Mouse (Mus musculus) brain, adult 2 months (tissue): Measurements from ENCODE around the gene Stk11ip.

ENCODE experiments used
- DNase-seq: peaks from one replicate; pipeline ENCODE4 v3.0.0; 2011; ENCODE audit warnings: low read depth, low spot score

Stk11ip gene

DNA sequence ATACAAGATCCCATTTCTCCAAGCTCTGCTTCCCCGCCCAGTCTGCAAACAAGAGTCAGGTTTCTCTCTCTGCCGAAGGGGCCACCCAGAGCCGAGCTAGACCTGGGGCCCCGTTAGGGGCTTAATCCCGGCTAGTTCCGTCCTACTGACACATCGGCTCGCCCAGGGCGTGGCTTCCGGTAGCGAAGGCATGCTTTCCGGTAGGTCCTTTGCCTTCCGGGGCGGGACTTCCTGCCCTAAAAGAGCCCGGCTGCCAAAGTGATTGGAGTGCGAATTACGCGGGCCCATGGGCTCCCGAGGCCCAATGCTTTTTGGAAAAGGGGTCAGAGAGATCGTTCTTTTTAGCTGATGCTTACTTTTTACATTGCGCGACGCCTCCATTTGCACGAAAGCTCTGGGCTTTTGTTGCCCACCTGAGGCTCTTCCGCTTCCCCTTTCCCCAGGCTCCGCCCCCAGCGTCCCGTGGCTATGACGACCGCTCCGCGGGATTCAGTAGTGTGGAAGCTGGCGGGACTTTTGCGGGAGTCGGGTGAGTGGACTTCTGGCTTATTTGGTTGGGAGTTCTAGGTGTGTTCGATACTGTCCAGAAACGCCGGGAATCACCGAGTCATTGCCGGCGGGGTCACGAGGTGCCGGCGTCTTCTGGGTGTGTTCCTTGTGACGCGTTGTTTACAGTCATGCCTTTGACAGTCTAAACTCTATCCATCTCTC lies at the start of gene Stk11ip:
Gene Stk11ip, plus strand, starts transcription at position 209 of the 711 bp plus-strand sequence.
- peak; percentile 96 for DNase-seq

DNA sequence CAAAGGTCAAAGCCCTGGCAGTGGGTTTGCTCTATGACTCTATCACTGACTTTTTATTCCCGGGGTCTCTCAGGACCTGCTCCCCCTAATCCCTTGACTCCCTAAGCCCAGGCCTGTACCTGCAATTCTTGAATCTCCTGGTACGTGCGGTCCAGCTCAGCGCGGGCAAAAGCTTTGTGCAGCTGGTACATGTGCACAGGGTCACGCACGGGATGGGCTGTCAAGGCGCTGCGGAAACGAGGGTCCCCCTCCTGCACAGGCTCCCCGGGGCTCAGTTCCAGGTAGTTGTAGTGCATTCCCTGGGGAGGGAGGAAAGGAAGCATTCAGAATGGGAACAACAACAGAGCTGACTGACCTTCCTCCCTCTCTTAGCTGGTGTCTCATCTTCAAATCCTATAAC lies 44.9 kb upstream of the Stk11ip start:
- DNase-seq: no peak

- peak; percentile 90 for DNase-seq
Measured at GRCm38 (mm10) chr1:75477264-75477965, 43.9 kb upstream of the Stk11ip start.

- peak; percentile 54 for DNase-seq
Measured at GRCm38 (mm10) chr1:75477966-75478290, 43.4 kb upstream of the Stk11ip start.

DNA sequence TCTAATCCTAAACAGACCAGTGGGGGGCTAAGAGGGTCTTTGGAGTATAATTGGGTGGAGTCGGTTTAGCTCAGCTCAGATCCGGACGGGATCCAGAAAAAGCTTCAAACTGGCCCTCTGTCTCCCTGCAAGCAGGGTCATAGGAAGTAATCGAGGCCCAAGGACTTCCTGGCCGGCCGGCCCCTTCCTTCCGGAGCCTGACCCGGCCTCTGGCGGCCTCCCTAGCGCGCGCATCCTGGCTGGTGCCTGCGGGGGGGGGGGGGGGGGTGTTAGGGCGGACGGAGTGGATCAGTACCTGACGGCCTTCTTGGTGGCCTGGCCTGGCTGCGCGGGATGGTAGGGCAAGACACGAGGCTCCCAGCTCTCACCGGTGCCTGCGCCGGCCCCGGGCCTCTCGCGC lies 42.8 kb upstream of the Stk11ip start:
- DNase-seq: peak; percentile 38

DNA sequence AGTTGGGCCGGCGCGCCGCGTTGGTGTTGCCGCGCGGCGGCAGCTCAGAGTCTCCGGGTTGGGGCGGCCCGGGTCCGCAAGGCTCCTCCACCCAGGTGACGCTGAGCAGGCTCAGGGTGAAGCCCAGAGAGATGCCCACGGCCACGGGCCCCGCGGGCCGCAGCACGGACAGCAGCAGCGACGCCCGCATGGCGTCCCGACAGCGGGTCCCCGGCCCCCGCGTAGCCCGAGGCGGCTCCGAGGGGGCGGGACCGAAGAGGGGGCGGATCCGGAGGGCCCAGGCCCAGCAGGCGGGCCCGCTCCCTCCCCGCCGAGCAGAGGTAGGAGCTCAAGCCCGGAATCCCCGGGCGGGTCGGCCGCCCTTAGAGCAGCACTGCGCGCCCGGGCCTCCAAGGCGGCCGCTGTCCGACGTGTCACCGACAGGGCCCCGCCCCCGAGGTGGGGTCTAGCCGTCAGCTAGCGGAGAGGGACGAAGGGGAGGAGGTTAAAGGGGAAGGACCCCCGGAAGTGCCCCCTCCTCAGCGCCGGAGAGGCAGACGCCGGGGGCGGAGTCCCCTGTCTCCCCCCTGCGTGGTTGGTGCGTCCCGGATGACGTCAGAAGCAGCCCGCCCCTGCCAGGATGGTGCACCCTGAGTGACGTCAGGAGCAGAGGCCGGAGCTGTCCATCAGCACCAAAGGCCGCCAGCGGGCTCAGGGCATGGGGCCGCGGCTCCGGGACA lies 42.3 kb upstream of the Stk11ip start, which contains the start of the genes Chpf and Tmem198:
Gene Chpf, minus strand, starts transcription at position 392 of the 719 bp plus-strand sequence.
Gene Tmem198, plus strand, starts transcription at position 617 of the 719 bp plus-strand sequence.
- peak; percentile 98 for DNase-seq

- peak; percentile 50 for DNase-seq
Measured at GRCm38 (mm10) chr1:75479635-75479989, 41.7 kb upstream of the Stk11ip start.

DNA sequence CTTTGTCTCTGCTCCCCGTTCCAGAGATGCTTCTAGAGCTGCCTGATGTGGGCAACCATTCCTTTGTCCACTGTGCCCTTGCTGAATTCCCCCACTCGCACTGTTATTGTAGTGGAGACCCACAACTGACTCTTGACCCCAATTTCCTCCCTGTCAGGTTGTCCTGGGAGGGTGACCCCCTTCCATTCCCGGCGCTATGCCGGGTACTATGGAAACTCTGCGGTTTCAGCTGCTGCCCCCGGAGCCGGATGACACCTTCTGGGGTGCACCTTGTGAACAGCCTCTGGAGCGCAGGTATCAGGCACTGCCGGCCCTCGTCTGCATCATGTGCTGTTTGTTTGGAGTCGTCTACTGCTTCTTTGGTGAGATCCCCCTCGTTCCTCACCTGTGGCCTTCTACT lies 41.3 kb upstream of the Stk11ip start:
- peak; percentile 24 for DNase-seq

DNA sequence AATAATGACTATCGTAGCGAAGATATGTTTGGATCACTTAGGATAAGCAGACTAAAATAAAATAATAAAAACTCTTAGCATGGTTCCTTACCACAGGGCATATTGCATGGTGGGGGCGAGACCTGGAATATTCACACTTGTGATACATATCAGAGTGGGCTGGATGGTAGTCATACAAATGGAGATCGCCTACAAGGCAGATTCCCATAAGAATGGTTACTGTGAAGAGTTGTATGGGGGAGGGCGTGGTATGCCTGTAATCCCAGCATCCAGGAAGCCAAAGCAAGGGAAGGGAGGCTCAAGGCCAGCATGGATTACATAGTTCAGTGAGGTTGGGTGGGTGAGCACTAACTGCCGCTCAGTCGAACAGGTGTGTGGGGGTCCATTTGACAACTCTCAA lies 40.6 kb upstream of the Stk11ip start:
- peak; percentile 72 for DNase-seq

- DNase-seq: no peak
Measured at GRCm38 (mm10) chr1:75486561-75486960, 34.8 kb upstream of the Stk11ip start.

- DNase-seq: no peak
Measured at GRCm38 (mm10) chr1:75487040-75487404, 34.3 kb upstream of the Stk11ip start.

- peak; percentile 90 for DNase-seq
Measured at GRCm38 (mm10) chr1:75487405-75488161, 33.7 kb upstream of the Stk11ip start.

- DNase-seq: no peak
Measured at GRCm38 (mm10) chr1:75490785-75491551, 30.4 kb upstream of the Stk11ip start.

DNA sequence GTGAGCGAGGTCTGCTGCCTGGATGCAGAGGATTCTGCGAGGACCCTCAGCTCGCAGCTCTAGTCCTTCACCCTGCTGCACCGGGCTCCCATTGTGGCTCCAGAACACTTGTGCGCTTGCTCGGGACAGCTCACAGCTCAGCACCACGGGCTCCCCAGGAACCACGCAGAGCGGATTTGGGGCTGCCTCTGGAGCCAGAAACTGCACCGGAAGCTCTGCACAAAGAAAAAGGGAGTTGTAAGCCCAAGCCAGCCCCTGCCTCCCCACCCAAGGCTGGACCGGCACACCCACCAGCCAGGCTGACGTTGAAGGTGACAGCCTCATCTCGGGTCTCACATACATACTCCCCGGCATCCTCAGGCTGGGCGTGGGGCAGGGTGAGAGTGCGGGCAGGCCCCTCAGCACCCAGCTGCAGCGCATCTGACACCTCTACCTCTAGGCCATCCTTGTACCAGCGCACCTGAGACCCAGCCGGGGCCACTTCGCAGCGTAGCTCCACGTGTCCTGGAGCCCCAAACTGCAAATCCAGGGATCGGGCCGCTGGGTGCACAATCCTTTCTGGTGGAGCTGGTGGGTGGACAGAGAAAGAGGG lies 28.7 kb upstream of the Stk11ip start:
- no peak for DNase-seq

- DNase-seq: peak; percentile 72
Measured at GRCm38 (mm10) chr1:75494878-75495548, 26.3 kb upstream of the Stk11ip start.

DNA sequence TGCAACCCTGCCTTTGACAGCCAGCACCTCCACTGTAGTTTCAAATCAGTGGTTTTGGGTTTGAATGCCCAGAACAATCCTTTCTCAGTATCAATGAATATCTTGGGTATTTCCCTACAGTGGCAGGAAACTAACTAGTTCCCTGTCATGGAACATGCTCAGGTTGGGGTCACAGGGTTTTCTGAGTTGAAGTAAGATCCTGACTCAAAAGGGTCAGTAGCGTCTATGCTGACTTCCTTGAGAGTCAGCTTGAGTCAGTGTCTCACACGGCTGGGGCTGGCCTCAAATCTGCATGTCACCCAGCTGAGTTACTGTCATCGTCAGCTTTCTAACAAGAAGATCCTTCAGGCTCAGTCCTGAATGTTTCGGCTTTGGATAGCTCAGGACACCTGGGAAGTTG lies 22.4 kb upstream of the Stk11ip start:
- no peak for DNase-seq

- no peak for DNase-seq
Measured at GRCm38 (mm10) chr1:75499441-75499840, 21.9 kb upstream of the Stk11ip start.

- DNase-seq: no peak
Measured at GRCm38 (mm10) chr1:75501905-75502304, 19.4 kb upstream of the Stk11ip start.

GRCm38 (mm10) chr1:75502945-75503650 lies 18.2 kb upstream of the Stk11ip start:
- DNase-seq: no peak

- no peak for DNase-seq
Measured at GRCm38 (mm10) chr1:75503651-75503980, 17.7 kb upstream of the Stk11ip start.
